Mouse (Mus musculus) forebrain, postnatal 0 days (tissue): ENCODE results near the gene Mgll. TPM values are rescaled to one million over a fixed set of nuclear protein-coding genes. Genes with fewer than 3 reads are reported as not detected.

Source experiments
- ATAC-seq: fragments of 200-750 bp; cut with Nextera tagmentation; 2 replicates; pipeline ENCODE4 v1.8.0; 2017; ENCODE audit warnings: mild to moderate bottlenecking, moderate library complexity
- DNase-seq: peaks from one replicate; pipeline ENCODE4 v3.0.0-alpha.2; 2015
- H3K27ac ChIP-seq: fragments of 300-500 bp; sonication (generic); 2 replicates; pipeline ENCODE4 v1.5.1; 2014; ENCODE audit warnings: low read depth, mild to moderate bottlenecking, antibody characterized with exemption, low read length, moderate library complexity, mixed read lengths
- H3K27me3 ChIP-seq: fragments of 300-500 bp; sonication (generic); 2 replicates; pipeline ENCODE4 v1.6.1; 2014; ENCODE audit warnings: mild to moderate bottlenecking, low read length, mixed read lengths; ENCODE audit not compliant: insufficient read depth
- H3K36me3 ChIP-seq: fragments of 300-500 bp; sonication (generic); 2 replicates; pipeline ENCODE4 v1.6.1; 2014; ENCODE audit warnings: mild to moderate bottlenecking, moderate library complexity; ENCODE audit not compliant: insufficient read depth
- H3K4me1 ChIP-seq: fragments of 300-500 bp; sonication (generic); 2 replicates; pipeline ENCODE4 v1.6.1; 2014; ENCODE audit warnings: antibody characterized with exemption; ENCODE audit not compliant: insufficient read depth
- H3K4me2 ChIP-seq: fragments of 300-500 bp; sonication (generic); 2 replicates; pipeline ENCODE4 v1.6.1; 2014; ENCODE audit warnings: low read depth, mild to moderate bottlenecking, moderate library complexity
- H3K4me3 ChIP-seq: fragments of 300-500 bp; sonication (generic); 2 replicates; pipeline ENCODE4 v1.5.1; 2014; ENCODE audit warnings: low read depth, low read length, mixed read lengths
- H3K9ac ChIP-seq: fragments of 300-500 bp; sonication (generic); 2 replicates; pipeline ENCODE4 v1.6.1; 2014; ENCODE audit warnings: mild to moderate bottlenecking
- H3K9me3 ChIP-seq: fragments of 300-500 bp; sonication (generic); 2 replicates; pipeline ENCODE4 v1.6.1; 2016; ENCODE audit warnings: low read length
- CTCF ChIP-seq: sonication (generic); IDR thresholded peaks from 2 replicates; pipeline ENCODE4 v1.5.1; 2016; ENCODE audit warnings: antibody characterized with exemption, control low read depth, low read depth
- WGBS: fragments of 180-500 bp; shearing (Covaris S2); extraction: QIAGEN DNeasy Blood & Tissue Kit; methylation state at CpG from one replicate; pipeline ENCODE4 v1.1.7; 2014; 5-methylcytosine and 5-hydroxymethylcytosine counted together
- polyA plus RNA-seq: library from polyadenylated mRNA; unstranded; fragments of >200 nt; fragmentation: Nextera tagmentation; extraction: Ambion mirVana; gene quantifications from 2 replicates; pipeline ENCODE4 v1.2.1, GENCODE M21; 2015
- total RNA-seq: library from RNA; depleted of rRNA; stranded (reverse); fragments of >200 nt; gene quantifications from 2 replicates; pipeline ENCODE4 v1.2.3, GENCODE M21; 2014

The Mgll gene
- total and polyA plus RNA-seq, 2 experiments from 2014 or later, result 35.1 to 60.7 TPM

GRCm38 (mm10) chr6:88732643-88733613 lies 8.7 kb downstream of the Mgll start:
- no peak for ATAC-seq
- no peaks in the 10 kb centered on the region for H3K9me3 ChIP-seq
- WGBS, result 45% methylated on average over 17 of the region's 17 CpGs
- no peaks in the 10 kb centered on the region; the same call in 1 of the 2 replicates for H3K4me1 ChIP-seq
- no peak overlapping the region for H3K4me3 ChIP-seq
- no peak overlapping the region for H3K9ac ChIP-seq
- TF ChIP-seq CTCF, result no peak
- H3K27ac ChIP-seq, result peak overlapping the region; percentile 15; the same call in 1 of the 2 replicates
- H3K36me3 ChIP-seq, result no peaks in the 10 kb centered on the region
- no peak for DNase-seq
- H3K27me3 ChIP-seq, result no peaks in the 10 kb centered on the region
- H3K4me2 ChIP-seq, result no peak overlapping the region

GRCm38 (mm10) chr6:88736337-88736736 lies 12.1 kb downstream of the Mgll start:
- ATAC-seq (no peak), DNase-seq (no peak)
- Histone ChIP-seq H3K4me2 (no peak overlapping the region), H3K27me3 (no peaks in the 10 kb centered on the region), H3K9me3 (no peaks in the 10 kb centered on the region), H3K9ac (no peak overlapping the region), H3K4me1 (no peaks in the 10 kb centered on the region; the same call in 1 of the 2 replicates), H3K36me3 (no peaks in the 10 kb centered on the region), H3K27ac (no peak overlapping the region), H3K4me3 (no peak overlapping the region)
- 85% methylated on average over 8 of the region's 8 CpGs for WGBS
- no peak for TF ChIP-seq CTCF

- H3K4me3 ChIP-seq, result no peak overlapping the region
- TF ChIP-seq CTCF, result no peak
- H3K27me3 ChIP-seq, result no peaks in the 10 kb centered on the region
- H3K9me3 ChIP-seq, result no peaks in the 10 kb centered on the region
- no peak overlapping the region for H3K27ac ChIP-seq
- no peak overlapping the region for H3K4me2 ChIP-seq
- peaks cover 1% of the 10 kb centered on the region; the same call in 1 of the 2 replicates for H3K4me1 ChIP-seq
- no peak overlapping the region for H3K9ac ChIP-seq
- ATAC-seq (no peak), DNase-seq (no peak)
- 77% methylated on average over 16 of the region's 16 CpGs for WGBS
- no peaks in the 10 kb centered on the region for H3K36me3 ChIP-seq
Measured at GRCm38 (mm10) chr6:88736741-88737508, 12.7 kb downstream of the Mgll start.

- Histone ChIP-seq H3K4me3 (no peak overlapping the region), H3K27me3 (no peaks in the 10 kb centered on the region), H3K4me2 (no peak overlapping the region), H3K4me1 (peaks cover 7% of the 10 kb centered on the region; the same call in 1 of the 2 replicates), H3K9ac (no peak overlapping the region), H3K36me3 (no peaks in the 10 kb centered on the region), H3K9me3 (no peaks in the 10 kb centered on the region), H3K27ac (no peak overlapping the region)
- ATAC-seq (no peak), DNase-seq (no peak)
- 83% methylated on average over 6 of the region's 6 CpGs for WGBS
- no peak for TF ChIP-seq CTCF
Measured at GRCm38 (mm10) chr6:88737509-88737888, 13.3 kb downstream of the Mgll start.

GRCm38 (mm10) chr6:88741041-88741440 lies 16.8 kb downstream of the Mgll start:
- no peak overlapping the region for H3K9ac ChIP-seq
- H3K4me1 ChIP-seq, result peaks cover 10% of the 10 kb centered on the region; the same call in 1 of the 2 replicates
- no peak for ATAC-seq
- no peaks in the 10 kb centered on the region for H3K36me3 ChIP-seq
- H3K4me3 ChIP-seq, result no peak overlapping the region
- TF ChIP-seq CTCF, result no peak
- no peak overlapping the region for H3K27ac ChIP-seq
- no peaks in the 10 kb centered on the region for H3K27me3 ChIP-seq
- H3K9me3 ChIP-seq, result no peaks in the 10 kb centered on the region
- 83% methylated on average over 3 of the region's 3 CpGs for WGBS
- H3K4me2 ChIP-seq, result no peak overlapping the region
- DNase-seq, result no peak

GRCm38 (mm10) chr6:88741791-88742190 lies 17.6 kb downstream of the Mgll start:
- H3K4me2 ChIP-seq, result no peak overlapping the region
- H3K27me3 ChIP-seq, result no peaks in the 10 kb centered on the region
- H3K4me1 ChIP-seq, result 0 out of 2 replicates have a peak, but pooled peaks cover 10% of the 10 kb centered on the region
- no peak for TF ChIP-seq CTCF
- H3K9me3 ChIP-seq, result no peaks in the 10 kb centered on the region
- no peak overlapping the region for H3K9ac ChIP-seq
- ATAC-seq, result peak; percentile 55
- peak; percentile 64 for DNase-seq
- no peaks in the 10 kb centered on the region for H3K36me3 ChIP-seq
- WGBS, result 47% methylated on average over 3 of the region's 3 CpGs
- H3K4me3 ChIP-seq, result no peak overlapping the region
- no peak overlapping the region for H3K27ac ChIP-seq
